Mouse (Mus musculus) bone marrow macrophage, adult 2 months (primary cell): Measurements from ENCODE around the gene Hnf1a. TPM values are rescaled to one million over a fixed set of nuclear protein-coding genes. Genes with fewer than 3 reads are reported as not detected.

ENCODE experiments used
- H3K27ac ChIP-seq: 2 replicates; pipeline ENCODE4 v1.5.1; 2012; ENCODE audit warnings: low read depth, low read length; ENCODE audit not compliant: insufficient read depth
- H3K4me1 ChIP-seq: 2 replicates; pipeline ENCODE4 v1.6.1; 2012; ENCODE audit warnings: low read length; ENCODE audit not compliant: control insufficient read depth, insufficient read depth
- H3K4me3 ChIP-seq: 2 replicates; pipeline ENCODE4 v1.5.1; 2012; ENCODE audit warnings: mild to moderate bottlenecking, low read length, moderate library complexity; ENCODE audit not compliant: insufficient read depth
- CTCF ChIP-seq: IDR thresholded peaks from 2 replicates; pipeline ENCODE4 v1.5.1; 2012; ENCODE audit warnings: low read depth, mild to moderate bottlenecking, low read length, moderate library complexity
- POLR2A ChIP-seq: IDR thresholded peaks from 2 replicates; pipeline ENCODE4 v1.6.1; 2012; ENCODE audit warnings: mild to moderate bottlenecking, low read depth, low read length, borderline replicate concordance
- polyA plus RNA-seq: library from polyadenylated mRNA; stranded (reverse); fragments of >200 nt; gene quantifications from 2 replicates; pipeline ENCODE4 v1.2.4, GENCODE M21; 2012; ENCODE audit not compliant: missing spikeins, insufficient read depth, insufficient read length

The Hnf1a gene
- polyA plus RNA-seq, 1 experiment: not detected

- peaks cover 7% of the 10 kb centered on the region; the same call in 1 of the 2 replicates for H3K4me1 ChIP-seq
- TF ChIP-seq CTCF (no peak), POLR2A (no peak)
- H3K27ac ChIP-seq: no peak overlapping the region
- no peak overlapping the region for H3K4me3 ChIP-seq
Measured at GRCm38 (mm10) chr5:114968651-114969050, 2.2 kb downstream of the Hnf1a start.

- no peak overlapping the region for H3K4me3 ChIP-seq
- TF ChIP-seq POLR2A (no peak), CTCF (no peak)
- H3K27ac ChIP-seq: no peak overlapping the region
- peaks cover 7% of the 10 kb centered on the region; the same call in 1 of the 2 replicates for H3K4me1 ChIP-seq
Measured at GRCm38 (mm10) chr5:114967523-114968268, 3.2 kb downstream of the Hnf1a start.

GRCm38 (mm10) chr5:114964967-114965898 is 5.7 kb downstream of the Hnf1a start:
- TF ChIP-seq CTCF (no peak), POLR2A (no peak)
- H3K27ac ChIP-seq: no peak overlapping the region
- H3K4me1 ChIP-seq: peaks cover 7% of the 10 kb centered on the region; the same call in 1 of the 2 replicates
- no peak overlapping the region for H3K4me3 ChIP-seq

- Histone ChIP-seq H3K4me3 (no peak overlapping the region), H3K4me1 (peaks cover 7% of the 10 kb centered on the region; the same call in 1 of the 2 replicates), H3K27ac (no peak overlapping the region)
- TF ChIP-seq POLR2A (no peak), CTCF (no peak)
Measured at GRCm38 (mm10) chr5:114964315-114964966, 6.5 kb downstream of the Hnf1a start.

GRCm38 (mm10) chr5:114961590-114962360 is 9.1 kb downstream of the Hnf1a start:
- TF ChIP-seq CTCF: no peak
- TF ChIP-seq POLR2A: no peak

GRCm38 (mm10) chr5:114958069-114958468 is 12.8 kb downstream of the Hnf1a start:
- Histone ChIP-seq H3K4me1 (no peaks in the 10 kb centered on the region), H3K27ac (no peak overlapping the region), H3K4me3 (no peak overlapping the region)
- TF ChIP-seq CTCF (no peak), POLR2A (no peak)

More at GRCm38 (mm10) chr5:114961590-114962360, 9.1 kb downstream of the Hnf1a start:
- H3K27ac ChIP-seq: no peak overlapping the region
- H3K4me3 ChIP-seq: no peak overlapping the region
- peaks cover 7% of the 10 kb centered on the region; the same call in 1 of the 2 replicates for H3K4me1 ChIP-seq

- Histone ChIP-seq H3K27ac (no peak overlapping the region), H3K4me3 (no peak overlapping the region), H3K4me1 (no peaks in the 10 kb centered on the region)
- TF ChIP-seq POLR2A (no peak), CTCF (no peak)
Measured at GRCm38 (mm10) chr5:114953326-114953725, 17.6 kb downstream of the Hnf1a start.

- TF ChIP-seq POLR2A: no peak
- TF ChIP-seq CTCF: no peak
- no peaks in the 10 kb centered on the region for H3K4me1 ChIP-seq
- no peak overlapping the region for H3K27ac ChIP-seq
- H3K4me3 ChIP-seq: no peak overlapping the region
Measured at GRCm38 (mm10) chr5:114951279-114951880, 19.5 kb downstream of the Hnf1a start.

GRCm38 (mm10) chr5:114950669-114951068 is 20.2 kb downstream of the Hnf1a start:
- no peak overlapping the region for H3K4me3 ChIP-seq
- no peak for TF ChIP-seq CTCF
- TF ChIP-seq POLR2A: no peak
- H3K27ac ChIP-seq: no peak overlapping the region
- no peaks in the 10 kb centered on the region for H3K4me1 ChIP-seq

- H3K4me3 ChIP-seq: no peak overlapping the region
- H3K27ac ChIP-seq: no peak overlapping the region
- TF ChIP-seq CTCF: no peak
- TF ChIP-seq POLR2A: no peak
- H3K4me1 ChIP-seq: no peaks in the 10 kb centered on the region
Measured at GRCm38 (mm10) chr5:114949812-114950211, 21.1 kb downstream of the Hnf1a start.
